Mouse (Mus musculus) liver, postnatal 0 days (tissue): Measurements from ENCODE around the gene Hic1. TPM values are rescaled to one million over a fixed set of nuclear protein-coding genes. Genes with fewer than 3 reads are reported as not detected.
A peak's percentile ranks its signal among the peaks of the same experiment; 100 is the strongest.

ENCODE experiments used
- ATAC-seq: fragments of 200-750 bp; cut with Nextera tagmentation; 2 replicates; pipeline ENCODE4 v1.8.0; 2017; ENCODE audit warnings: mild to moderate bottlenecking, moderate library complexity
- DNase-seq: peaks from one replicate; pipeline ENCODE4 v3.0.0-alpha.2; 2016
- H3K27ac ChIP-seq: fragments of 300-500 bp; sonication (generic); 2 replicates; pipeline ENCODE4 v1.5.1; 2014; ENCODE audit warnings: antibody characterized with exemption, moderate library complexity, mild to moderate bottlenecking, low read depth
- H3K27me3 ChIP-seq: fragments of 300-500 bp; sonication (generic); 2 replicates; pipeline ENCODE4 v1.6.1; 2014; ENCODE audit warnings: low read length, control low read depth, mixed read lengths; ENCODE audit not compliant: insufficient read depth
- H3K36me3 ChIP-seq: fragments of 300-500 bp; sonication (generic); replicated peaks from 2 replicates; pipeline ENCODE4 v1.6.1; 2014; ENCODE audit warnings: mild to moderate bottlenecking, control low read depth, low read length, moderate library complexity, mixed read lengths; ENCODE audit not compliant: insufficient read depth
- H3K4me1 ChIP-seq: fragments of 300-500 bp; sonication (generic); 2 replicates; pipeline ENCODE4 v1.6.1; 2014; ENCODE audit warnings: antibody characterized with exemption, mild to moderate bottlenecking, control low read depth; ENCODE audit not compliant: insufficient read depth
- H3K4me2 ChIP-seq: fragments of 300-500 bp; sonication (generic); 2 replicates; pipeline ENCODE4 v1.6.1; 2014; ENCODE audit warnings: low read depth, mild to moderate bottlenecking, low read length, moderate library complexity, mixed read lengths
- H3K4me3 ChIP-seq: fragments of 300-500 bp; sonication (generic); 2 replicates; pipeline ENCODE4 v1.5.1; 2014; ENCODE audit warnings: low read depth, low read length
- H3K9ac ChIP-seq: fragments of 300-500 bp; sonication (generic); replicated peaks from 2 replicates; pipeline ENCODE4 v1.6.1; 2014; ENCODE audit warnings: mild to moderate bottlenecking, moderate library complexity
- H3K9me3 ChIP-seq: fragments of 300-500 bp; sonication (generic); 2 replicates; pipeline ENCODE4 v1.6.1; 2016; ENCODE audit warnings: mild to moderate bottlenecking, control low read depth, low read length, mixed read lengths
- CTCF ChIP-seq: sonication (generic); IDR thresholded peaks from 2 replicates; pipeline ENCODE4 v1.5.1; 2016; ENCODE audit warnings: antibody characterized with exemption, low read depth
- EP300 ChIP-seq: IDR thresholded peaks from 2 replicates; pipeline ENCODE4 v1.6.1; 2016; ENCODE audit warnings: antibody characterized with exemption, low read depth, mild to moderate bottlenecking
- WGBS: fragments of 180-500 bp; shearing (Covaris S2); extraction: QIAGEN DNeasy Blood & Tissue Kit; methylation state at CpG from one replicate; pipeline ENCODE4 v1.1.7; 2014; ENCODE audit not compliant: insufficient replicate concordance; 5-methylcytosine and 5-hydroxymethylcytosine counted together
- polyA plus RNA-seq: library from polyadenylated mRNA; unstranded; fragments of >200 nt; fragmentation: Nextera tagmentation; extraction: Ambion mirVana; gene quantifications from 2 replicates; pipeline ENCODE4 v1.2.1, GENCODE M21; 2015

The Hic1 gene
- polyA plus RNA-seq, 1 experiment from 2014 or later = 1.1 TPM

DNA sequence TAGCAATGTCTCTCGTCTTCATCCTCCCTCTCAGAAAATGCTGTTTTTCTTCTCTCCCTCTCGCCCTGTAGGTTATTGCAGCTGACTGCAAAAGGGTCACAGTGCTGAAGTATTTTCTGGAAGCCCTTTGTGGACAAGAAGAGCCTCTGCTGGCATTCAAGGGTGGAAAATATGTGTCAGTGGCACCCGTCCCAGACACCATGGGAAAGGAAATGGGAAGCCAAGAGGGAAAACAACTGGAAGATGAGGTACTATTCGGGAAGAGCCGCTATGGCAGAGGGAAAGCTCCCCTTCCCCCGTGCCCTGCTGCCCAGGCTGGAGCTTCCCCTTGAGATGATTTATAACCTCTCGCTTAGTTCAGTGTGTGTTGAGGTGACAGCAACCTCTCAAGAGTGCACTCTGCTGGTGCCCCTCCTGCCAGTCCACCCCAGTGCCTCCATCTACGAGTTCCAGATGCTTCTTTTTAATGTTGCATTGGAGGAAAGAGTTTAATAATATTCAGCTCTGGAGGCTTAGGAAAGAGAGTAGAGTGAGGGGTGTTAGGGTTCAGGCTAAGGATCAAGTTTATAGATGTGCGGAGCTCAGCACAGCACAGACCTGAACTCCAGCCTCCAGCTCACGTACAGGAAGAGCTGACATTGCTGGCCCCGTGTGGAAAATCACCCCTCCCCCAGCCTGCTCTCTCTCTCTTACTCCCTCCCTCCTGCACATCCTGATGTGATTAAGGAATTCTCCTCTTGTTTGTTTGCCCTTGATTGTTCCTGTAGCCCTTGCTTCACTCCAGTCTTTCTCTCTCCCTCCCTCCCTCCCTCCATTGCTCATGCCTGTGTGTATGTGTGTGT is 30.0 kb downstream of the Hic1 start:
- Histone ChIP-seq H3K36me3 (0 out of 2 replicates have a peak, but pooled peaks cover 11% of the 10 kb centered on the region), H3K4me3 (no peak overlapping the region), H3K9ac (no peak overlapping the region), H3K27me3 (no peaks in the 10 kb centered on the region), H3K4me2 (no peak overlapping the region), H3K4me1 (peaks cover 38% of the 10 kb centered on the region), H3K27ac (peak overlapping the region; percentile 60), H3K9me3 (no peaks in the 10 kb centered on the region)
- DNase-seq = no peak
- 48% methylated on average over 11 of the region's 11 CpGs for WGBS
- 0 out of 2 replicates have a peak, but pooled peaks have one; percentile 21 for TF ChIP-seq EP300
- 0 out of 2 replicates have a peak, but pooled peaks have one; percentile 3 for TF ChIP-seq CTCF
- ATAC-seq = peak; percentile 39; the same call in 1 of the 2 replicates

DNA sequence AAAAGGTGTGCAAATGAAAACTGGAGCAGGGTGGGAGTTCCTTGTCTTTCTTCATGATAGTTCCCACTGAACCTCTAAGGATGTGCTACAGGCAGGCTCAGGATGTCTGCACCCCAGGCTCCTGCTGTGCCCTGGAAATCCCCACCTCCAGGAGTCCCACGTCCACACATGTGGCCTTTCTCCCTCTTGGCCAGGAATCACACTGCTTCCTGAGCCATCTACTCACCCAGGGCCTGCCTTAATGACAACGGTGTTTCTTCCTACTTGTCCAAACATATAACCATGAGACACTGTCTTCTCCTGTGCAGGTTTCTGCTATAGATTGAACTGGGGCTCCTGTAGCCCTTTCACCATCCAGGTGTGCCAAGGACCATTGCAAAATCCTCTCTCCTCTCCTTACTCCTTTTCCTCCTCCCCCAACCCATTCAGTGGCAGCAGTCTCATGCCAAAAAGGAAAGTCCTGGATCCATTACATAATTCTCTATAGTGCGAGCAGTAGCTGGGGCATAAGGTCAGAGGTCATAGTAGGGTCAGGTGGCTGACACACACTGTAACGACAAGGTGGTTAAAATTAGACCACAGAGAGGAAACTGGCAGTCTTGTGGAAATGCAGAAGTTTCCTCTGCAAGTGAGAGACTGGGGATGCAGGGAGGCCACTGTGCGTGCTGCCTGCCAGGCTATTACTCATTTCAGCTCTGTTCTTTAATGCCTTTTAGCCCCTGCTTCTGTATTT is 32.5 kb downstream of the Hic1 start:
- no peak overlapping the region for H3K9ac ChIP-seq
- H3K27ac ChIP-seq = no peak overlapping the region
- peak; percentile 69 for TF ChIP-seq EP300
- no peak for TF ChIP-seq CTCF
- no peaks in the 10 kb centered on the region for H3K9me3 ChIP-seq
- H3K27me3 ChIP-seq = no peaks in the 10 kb centered on the region
- peaks cover 34% of the 10 kb centered on the region for H3K4me1 ChIP-seq
- H3K4me2 ChIP-seq = no peak overlapping the region
- DNase-seq (peak; percentile 44), ATAC-seq (peak; percentile 60)
- WGBS = 24% methylated on average over 5 of the region's 5 CpGs
- H3K36me3 ChIP-seq = no peaks in the 10 kb centered on the region; the same call in 1 of the 2 replicates
- no peak overlapping the region for H3K4me3 ChIP-seq

DNA sequence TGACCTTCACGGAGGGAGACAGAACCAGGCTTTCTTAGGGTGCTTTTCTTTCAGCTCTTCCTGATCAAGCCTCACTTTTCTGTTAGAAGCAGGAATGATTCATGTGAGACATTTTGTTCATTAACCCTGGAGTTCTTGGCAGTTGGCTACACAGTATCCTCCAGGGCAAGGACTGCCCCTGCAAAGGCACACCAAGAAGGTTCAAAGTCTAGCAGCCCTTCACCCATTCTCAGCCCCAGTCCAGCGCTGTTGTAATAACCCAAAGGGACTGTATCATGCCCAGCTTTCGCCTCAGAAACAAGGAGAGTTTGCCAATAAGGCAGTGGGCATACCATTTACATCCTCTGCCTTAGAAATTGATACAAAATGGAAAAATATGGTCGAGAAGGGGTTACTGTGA is 34.0 kb downstream of the Hic1 start:
- no peaks in the 10 kb centered on the region for H3K27me3 ChIP-seq
- no peak overlapping the region for H3K27ac ChIP-seq
- DNase-seq (no peak), ATAC-seq (no peak)
- 83% methylated on average over 4 of the region's 4 CpGs for WGBS
- no peak overlapping the region for H3K9ac ChIP-seq
- no peak overlapping the region for H3K4me3 ChIP-seq
- TF ChIP-seq CTCF (no peak), EP300 (no peak)
- no peaks in the 10 kb centered on the region for H3K9me3 ChIP-seq
- H3K4me1 ChIP-seq = peaks cover 19% of the 10 kb centered on the region
- no peak overlapping the region for H3K4me2 ChIP-seq
- H3K36me3 ChIP-seq = no peaks in the 10 kb centered on the region; the same call in 1 of the 2 replicates

DNA sequence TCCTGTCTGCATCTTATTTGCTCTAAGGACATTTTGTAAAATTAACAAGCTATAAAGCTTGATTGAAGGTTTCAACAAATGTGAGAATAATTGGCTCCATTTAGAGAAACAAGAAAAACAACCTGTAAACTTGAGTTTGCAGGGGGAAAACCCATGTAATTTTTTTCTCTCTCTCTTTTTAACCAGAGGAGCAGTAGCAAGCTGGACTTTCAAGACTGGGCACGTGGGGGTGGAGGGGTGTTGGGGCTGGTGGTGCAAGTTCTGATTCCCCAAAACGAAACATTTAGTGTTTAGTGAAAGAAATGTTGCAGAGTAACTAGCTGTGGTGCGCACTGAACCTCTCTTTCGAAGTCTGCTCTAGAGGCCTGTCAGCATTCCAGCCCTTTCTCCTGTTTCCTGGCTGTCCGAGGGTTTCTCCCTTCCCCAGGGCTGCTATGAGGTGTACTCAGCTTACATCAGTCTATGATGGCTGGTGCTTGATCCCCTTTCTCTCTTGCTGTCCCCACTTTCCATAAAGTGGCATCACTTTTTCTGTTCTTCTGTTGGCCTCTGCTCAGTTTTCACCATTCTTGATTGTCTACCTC is 34.7 kb downstream of the Hic1 start:
- Histone ChIP-seq H3K4me3 (no peak overlapping the region), H3K4me2 (no peak overlapping the region), H3K9me3 (no peaks in the 10 kb centered on the region), H3K27me3 (no peaks in the 10 kb centered on the region), H3K27ac (no peak overlapping the region), H3K36me3 (no peaks in the 10 kb centered on the region; the same call in 1 of the 2 replicates), H3K4me1 (peaks cover 17% of the 10 kb centered on the region), H3K9ac (no peak overlapping the region)
- no peak for DNase-seq
- TF ChIP-seq CTCF (no peak), EP300 (no peak)
- WGBS = 83% methylated on average over 5 of the region's 5 CpGs
- no peak for ATAC-seq

DNA sequence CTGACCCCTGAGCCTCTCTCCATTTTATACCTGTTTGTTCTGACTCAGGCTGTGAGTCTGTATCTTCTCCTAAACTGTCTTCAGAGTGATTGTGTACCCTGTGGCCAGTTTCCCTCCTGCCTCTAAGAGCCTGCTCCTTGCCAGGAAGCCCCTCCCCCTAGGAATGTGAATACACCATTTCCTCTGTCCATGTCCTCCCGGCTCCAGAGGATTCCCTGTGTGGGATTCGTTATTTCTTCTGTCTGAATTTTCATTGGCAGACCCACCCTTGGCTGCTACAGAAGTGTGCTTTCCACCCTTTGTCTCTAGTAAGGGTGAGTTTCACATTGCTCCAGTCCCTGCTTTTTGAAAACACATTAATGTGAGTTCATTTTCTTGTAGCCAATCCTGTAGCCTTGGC is 35.4 kb downstream of the Hic1 start:
- Histone ChIP-seq H3K4me2 (no peak overlapping the region), H3K9me3 (no peaks in the 10 kb centered on the region), H3K27me3 (no peaks in the 10 kb centered on the region), H3K36me3 (no peaks in the 10 kb centered on the region; the same call in 1 of the 2 replicates), H3K4me1 (peaks cover 15% of the 10 kb centered on the region), H3K27ac (no peak overlapping the region), H3K4me3 (no peak overlapping the region), H3K9ac (no peak overlapping the region)
- no peak for DNase-seq
- 62% methylated on average over 2 of the region's 2 CpGs for WGBS
- ATAC-seq = no peak
- no peak for TF ChIP-seq CTCF
- TF ChIP-seq EP300 = no peak

DNA sequence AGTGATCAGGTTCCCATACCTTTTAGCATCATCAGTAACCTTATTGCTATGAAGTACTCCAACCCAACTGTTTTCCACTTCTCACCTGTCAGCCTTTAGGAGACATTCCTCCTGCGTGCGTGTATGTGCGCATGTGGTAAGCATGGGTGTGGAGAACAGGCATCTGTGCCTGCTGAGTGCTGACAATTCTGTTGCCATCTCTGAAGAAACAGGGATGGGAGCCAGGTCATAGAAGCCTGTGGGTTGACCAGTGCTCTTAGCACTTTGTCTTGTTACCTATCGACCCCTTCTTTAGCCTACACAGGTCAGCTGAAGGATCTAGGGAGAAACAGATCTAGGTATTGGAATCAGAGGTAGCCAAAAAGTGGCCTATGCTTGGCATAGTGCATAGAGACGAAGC is 35.9 kb downstream of the Hic1 start:
- TF ChIP-seq EP300 (no peak), CTCF (no peak)
- Histone ChIP-seq H3K9ac (no peak overlapping the region), H3K4me1 (peaks cover 15% of the 10 kb centered on the region), H3K9me3 (no peaks in the 10 kb centered on the region), H3K36me3 (no peaks in the 10 kb centered on the region; the same call in 1 of the 2 replicates), H3K4me3 (no peak overlapping the region), H3K4me2 (no peak overlapping the region), H3K27me3 (no peaks in the 10 kb centered on the region), H3K27ac (0 out of 2 replicates have a peak overlapping the region, but pooled peaks have one; percentile 13)
- ATAC-seq (no peak), DNase-seq (no peak)
- 88% methylated on average over 5 of the region's 5 CpGs for WGBS
